Mouse (Mus musculus) left cerebral cortex, postnatal 10 days (tissue): ENCODE data around the gene Plekha7. TPM values are rescaled to one million over a fixed set of nuclear protein-coding genes. Genes with fewer than 3 reads are reported as not detected.

Experiments
- total RNA-seq, 2 experiments: library from RNA; stranded (reverse); gene quantifications; 2 replicates each; pipeline ENCODE4 v1.2.3; 2021

Gene Plekha7
- total RNA-seq, 2 experiments from 2014 or later = 18.7 to 23.6 TPM

Other genes starting within 250 kb of the Plekha7 start
- 1 to 10 TPM; 3.2 to 5.4 TPM for gene Gm4353, start 223.7 kb downstream of the Plekha7 start, total RNA-seq
- 100 to 1,000 TPM; 248 to 274 TPM for gene Rps13, start 25.8 kb upstream of the Plekha7 start, total RNA-seq
- 10 to 100 TPM; 21.0 to 23.0 TPM for gene Pik3c2a, start 135.1 kb upstream of the Plekha7 start, total RNA-seq
- gene Nucb2, start 196.0 kb upstream of the Plekha7 start, total RNA-seq = 10 to 100 TPM; 32.1 to 40.0 TPM